Mouse (Mus musculus) bone marrow macrophage, adult 2 months (primary cell): ENCODE measurements around the gene Pno1.

Experiments
- CTCF ChIP-seq: IDR thresholded peaks from 2 replicates; pipeline ENCODE4 v1.5.1; 2012; ENCODE audit warnings: low read depth, mild to moderate bottlenecking, low read length, moderate library complexity
- POLR2A ChIP-seq: IDR thresholded peaks from 2 replicates; pipeline ENCODE4 v1.6.1; 2012; ENCODE audit warnings: mild to moderate bottlenecking, low read depth, low read length, borderline replicate concordance

GRCm38 (mm10) chr11:17183165-17183564, 28.2 kb downstream of the Pno1 start:
- TF ChIP-seq CTCF (no peak), POLR2A (no peak)
